Mouse (Mus musculus): ENCODE results near the gene Dgkq.

The Dgkq gene

DNA sequence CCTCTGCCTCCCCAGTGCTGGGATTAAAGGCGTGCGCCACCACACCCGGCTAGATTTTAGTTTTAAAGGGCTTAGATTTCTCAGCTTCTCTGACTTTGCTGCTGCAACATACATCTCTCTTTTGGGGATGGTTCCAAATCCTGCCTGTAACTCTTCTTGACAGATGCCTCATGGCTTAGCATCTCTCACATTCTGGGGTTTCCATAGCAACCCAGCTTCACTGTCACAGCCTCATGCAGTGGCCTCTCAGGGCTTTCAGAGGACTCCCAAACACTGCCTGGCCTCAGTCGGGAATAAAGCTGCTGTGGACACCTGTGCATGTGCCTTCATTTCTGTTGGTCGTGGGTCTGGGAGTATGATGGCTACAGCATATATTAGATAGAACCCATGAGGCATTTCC lies 19.6 kb upstream of the Dgkq start:
- peak; percentile 34 for DNase-seq (ENCODE audit: low read depth, low spot score)

GRCm38 (mm10) chr5:108680871-108681270 lies 11.4 kb upstream of the Dgkq start:
- DNase-seq (ENCODE audit: low read depth, low spot score), result no peak

DNA sequence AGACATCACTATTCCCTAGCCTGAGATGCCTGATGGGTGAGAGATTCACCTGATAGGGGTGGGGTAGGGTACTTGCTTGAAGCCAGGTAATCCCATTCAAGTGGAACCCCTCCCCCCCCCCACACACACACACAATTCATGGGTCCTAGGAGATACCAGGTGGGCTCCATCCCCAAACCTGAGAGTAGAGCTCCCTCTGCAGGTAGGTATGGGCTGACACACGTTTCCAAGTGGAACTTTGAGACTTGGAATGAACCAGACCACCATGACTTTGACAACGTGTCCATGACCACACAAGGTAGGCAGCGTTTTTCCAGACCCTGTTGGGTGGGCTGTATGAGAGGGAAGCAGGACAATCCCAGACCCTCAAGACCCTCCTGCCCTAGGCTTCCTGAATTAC lies 10.4 kb upstream of the Dgkq start:
- no peak for DNase-seq (ENCODE audit: low read depth, low spot score)

DNA sequence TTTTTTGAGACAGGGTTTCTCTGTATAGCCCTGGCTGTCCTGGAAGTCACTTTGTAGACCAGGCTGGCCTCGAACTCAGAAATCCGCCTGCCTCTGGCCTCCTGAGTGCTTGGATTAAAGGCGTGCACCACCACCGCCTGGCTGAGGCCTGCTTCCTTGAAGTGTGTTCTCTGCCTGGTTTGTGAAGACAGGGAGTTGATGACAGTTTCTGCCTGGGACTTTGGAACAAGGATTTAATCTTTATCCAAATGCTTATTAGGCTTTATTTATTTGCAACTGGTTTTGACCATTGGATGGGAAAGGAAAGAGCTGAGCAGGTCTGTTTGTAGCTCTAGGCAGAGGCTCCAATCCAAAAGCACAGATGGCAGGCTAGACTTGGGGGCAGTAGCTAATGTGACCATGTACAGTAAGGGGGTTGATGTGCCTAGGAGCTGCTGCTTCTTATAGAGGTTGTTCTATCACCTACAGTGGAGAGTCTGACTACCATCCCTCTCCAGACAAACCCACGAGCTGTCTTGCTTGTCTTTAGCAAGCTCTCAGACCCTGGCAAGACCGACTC lies 8.9 kb upstream of the Dgkq start:
- DNase-seq (ENCODE audit: low read depth, low spot score), result no peak

GRCm38 (mm10) chr5:108677605-108678295 lies 8.3 kb upstream of the Dgkq start:
- DNase-seq (ENCODE audit: low read depth, low spot score), result peak; percentile 80

- DNase-seq (ENCODE audit: low read depth, low spot score), result no peak
Measured at GRCm38 (mm10) chr5:108676772-108677498, 7.5 kb upstream of the Dgkq start.

GRCm38 (mm10) chr5:108675251-108675816 lies 5.9 kb upstream of the Dgkq start, which contains the start of gene Slc26a1:
Slc26a1 (minus strand) TSS chr5:108675569.
- DNase-seq (ENCODE audit: low read depth, low spot score), result no peak

GRCm38 (mm10) chr5:108674624-108675023 lies 5.2 kb upstream of the Dgkq start:
- no peak for DNase-seq (ENCODE audit: low read depth, low spot score)

- DNase-seq (ENCODE audit: low read depth, low spot score), result no peak
Measured at GRCm38 (mm10) chr5:108671757-108672156, 2.3 kb upstream of the Dgkq start.

DNA sequence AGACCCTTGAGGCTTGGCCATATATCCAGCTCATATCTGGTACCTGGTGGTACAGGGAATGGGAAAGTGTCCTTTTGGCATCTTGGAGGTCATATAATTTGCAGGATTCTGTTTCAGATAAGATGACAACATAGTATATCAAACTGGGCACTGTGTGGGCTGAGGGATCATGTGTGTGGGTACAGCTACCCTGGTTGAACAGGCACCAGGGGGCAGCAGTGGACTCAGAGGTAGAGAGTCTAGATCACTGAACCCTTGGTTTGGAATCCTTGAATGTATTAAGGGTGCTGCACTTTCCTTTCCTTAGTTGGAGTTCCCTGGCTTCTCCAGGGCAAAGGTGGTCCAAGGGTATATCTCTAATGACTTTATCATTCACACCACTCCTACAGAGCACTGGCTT lies 1.3 kb upstream of the Dgkq start:
- no peak for DNase-seq (ENCODE audit: low read depth, low spot score)

GRCm38 (mm10) chr5:108669986-108670385 lies 514 bp upstream of the Dgkq start:
- no peak for DNase-seq (ENCODE audit: low read depth, low spot score)

DNA sequence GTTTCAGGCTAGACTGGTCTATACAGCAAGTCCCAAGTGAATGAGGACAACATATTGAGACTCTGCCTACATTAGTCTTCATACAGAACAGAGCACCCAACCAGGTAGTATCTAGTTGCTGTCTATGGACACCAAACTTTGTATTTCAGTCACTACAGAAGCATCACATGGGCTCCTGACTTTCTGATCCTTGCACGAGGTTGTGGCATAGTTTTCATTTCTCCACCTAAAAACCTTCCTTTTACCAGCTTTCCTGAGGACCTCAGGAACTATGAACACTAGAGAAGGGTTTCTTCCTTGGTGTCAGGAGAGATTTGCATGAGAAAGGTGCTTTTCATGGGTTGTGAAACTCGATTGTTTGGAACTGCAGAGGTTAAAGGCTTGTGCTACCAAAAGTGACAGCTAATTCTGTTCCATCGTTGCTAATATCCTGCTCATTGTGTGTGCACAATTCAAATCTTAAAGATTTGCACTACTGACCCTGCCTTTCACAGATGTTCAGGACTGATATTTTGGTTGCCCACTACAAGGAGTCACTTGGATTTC lies 1.0 kb downstream of the Dgkq start:
- DNase-seq (ENCODE audit: low read depth, low spot score), result no peak

GRCm38 (mm10) chr5:108667370-108667769 lies 2.1 kb downstream of the Dgkq start:
- no peak for DNase-seq (ENCODE audit: low read depth, low spot score)

- no peak for DNase-seq (ENCODE audit: low read depth, low spot score)
Measured at GRCm38 (mm10) chr5:108665066-108665465, 4.4 kb downstream of the Dgkq start.

DNA sequence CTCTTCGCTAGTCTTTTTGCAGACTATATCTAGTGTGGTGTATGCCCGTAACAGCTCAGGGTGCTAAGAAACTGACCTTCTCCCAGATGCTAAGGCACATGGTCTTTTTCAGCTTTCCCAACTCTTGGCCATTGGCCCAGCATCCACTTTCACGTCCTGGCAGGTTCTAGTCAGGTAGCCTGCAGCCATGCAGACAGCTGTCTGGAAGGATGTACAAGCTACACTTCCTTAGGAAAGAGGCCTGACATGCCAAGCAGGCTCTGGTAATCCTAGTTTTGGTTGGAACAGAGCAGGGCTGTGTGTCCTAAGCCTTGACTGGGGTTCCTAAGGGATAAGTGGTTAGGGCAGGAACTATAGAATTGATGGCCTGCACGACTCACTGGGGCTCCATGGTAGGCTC lies 6.7 kb downstream of the Dgkq start:
- DNase-seq (ENCODE audit: low read depth, low spot score), result no peak

GRCm38 (mm10) chr5:108660632-108661268 lies 8.7 kb downstream of the Dgkq start:
- DNase-seq (ENCODE audit: low read depth, low spot score), result peak; percentile 91

DNA sequence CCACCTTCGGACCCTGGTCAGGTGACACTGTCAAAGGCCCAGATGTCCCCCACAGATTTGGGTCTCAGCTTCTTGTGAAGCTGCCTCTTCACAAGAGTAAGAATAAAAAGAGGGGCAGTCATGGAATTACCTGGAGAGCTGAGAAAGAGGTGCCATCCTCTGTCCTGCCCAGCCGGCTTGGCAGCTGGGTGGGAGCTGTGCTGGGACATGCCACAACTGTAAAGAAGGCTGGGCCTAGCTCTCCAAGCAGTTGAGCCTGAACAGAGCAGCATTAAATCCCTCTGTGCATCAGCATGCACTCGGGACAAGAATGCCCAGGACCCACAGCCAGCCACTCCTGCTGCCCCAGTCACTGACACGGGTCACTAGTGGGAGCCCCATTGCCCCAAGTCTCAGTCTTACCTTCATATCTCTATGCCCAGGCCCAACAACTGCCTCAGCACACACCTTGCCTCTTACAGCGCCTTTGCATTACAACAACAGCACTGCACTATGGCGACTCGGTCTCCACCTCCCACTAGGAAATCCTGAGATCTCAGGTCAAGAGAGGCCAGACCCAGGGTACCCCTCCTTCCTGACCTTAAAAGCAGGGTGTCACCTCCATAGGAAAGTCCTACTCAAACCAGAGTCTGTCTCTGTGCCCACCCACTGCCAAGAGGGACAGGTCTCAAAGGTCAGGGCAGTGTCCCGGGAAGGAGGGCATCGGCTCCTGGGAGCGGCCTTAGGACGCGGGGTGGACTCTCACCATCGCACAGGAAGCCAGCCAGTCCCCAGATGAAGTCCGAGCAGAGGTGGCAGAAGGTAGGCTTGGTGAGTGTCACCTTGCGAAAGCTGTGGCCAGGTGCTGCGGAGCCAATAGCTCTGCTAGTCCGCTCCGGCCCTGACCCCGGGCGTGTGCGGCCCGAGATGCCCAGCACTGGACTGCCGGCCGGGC lies 9.5 kb downstream of the Dgkq start, which contains the start of gene Idua:
TSS of gene Idua (plus strand) at position 634 of the 934 bp plus-strand sequence.
- DNase-seq (ENCODE audit: low read depth, low spot score), result no peak

GRCm38 (mm10) chr5:108658611-108659010 lies 10.9 kb downstream of the Dgkq start:
- DNase-seq (ENCODE audit: low read depth, low spot score), result no peak

DNA sequence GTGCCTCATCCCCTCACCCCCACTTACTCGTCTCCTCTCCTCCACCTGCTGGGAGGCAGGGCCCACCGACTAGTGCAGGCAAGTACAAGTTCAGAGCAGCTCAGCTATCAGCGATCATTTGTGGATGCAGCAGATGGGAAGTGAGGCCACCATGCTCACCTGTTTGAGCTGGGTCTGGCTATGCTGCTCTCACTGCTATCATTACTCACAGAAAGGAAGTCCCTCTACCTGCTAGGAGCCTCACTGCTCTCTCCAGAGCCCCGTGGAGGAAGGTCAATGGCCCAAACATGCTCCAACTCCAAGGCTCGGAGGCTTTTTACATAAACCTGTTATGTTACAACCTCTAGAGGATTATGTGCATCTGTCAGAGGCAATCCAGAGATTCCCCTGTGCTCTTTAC lies 12.1 kb downstream of the Dgkq start:
- DNase-seq (ENCODE audit: low read depth, low spot score), result no peak

- no peak for DNase-seq (ENCODE audit: low read depth, low spot score)
Measured at GRCm38 (mm10) chr5:108655891-108656650, 13.4 kb downstream of the Dgkq start.
